Mouse (Mus musculus): Measurements from ENCODE around the gene Ugt1a6a.

DNA sequence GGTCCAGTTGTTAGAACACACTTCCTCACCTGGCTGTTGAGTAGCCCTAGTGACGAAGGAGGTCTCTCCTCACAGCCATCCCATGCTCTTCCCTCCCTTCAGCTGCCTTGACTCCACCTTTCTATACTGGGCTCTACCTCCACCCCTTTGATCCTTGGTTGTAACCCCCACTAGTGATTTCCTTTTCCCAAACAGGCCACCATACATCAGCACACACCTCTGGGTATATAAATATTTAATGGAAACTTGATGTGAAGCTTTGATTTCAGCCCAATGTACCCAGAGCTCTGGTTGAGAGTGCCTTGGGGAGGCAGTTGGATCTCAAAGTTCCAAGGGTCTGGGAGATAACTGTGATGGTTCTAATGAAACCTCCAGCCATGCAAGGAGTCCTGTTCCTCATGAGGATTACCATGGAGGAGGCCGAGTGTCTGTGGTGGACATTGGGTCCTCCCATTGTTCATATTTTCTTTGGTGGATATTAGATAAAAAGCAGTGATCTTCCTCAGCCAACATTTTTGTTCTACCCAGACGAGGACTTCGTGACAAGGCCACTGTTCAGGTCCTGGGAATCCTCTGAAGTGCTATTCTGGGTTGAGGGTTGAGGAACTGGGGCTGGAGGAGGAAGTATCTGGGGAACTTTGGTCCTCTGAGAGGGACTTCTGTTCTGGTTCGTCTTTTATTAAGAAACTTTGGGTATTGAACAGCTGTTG is 92.2 kb downstream of the Ugt1a6a start, which contains the start of gene Mroh2a:
- TF ChIP-seq CTCF (conservative IDR thresholded peaks at IDR 0.05; ENCODE audit: insufficient read depth, insufficient read length, low read depth, low read length) (no peak), POLR2A (IDR thresholded peaks at IDR 0.05; ENCODE audit: low read depth, low read length) (no peak)

All from kidney, adult 2 months (tissue).